Comparison of ENCODE assay signal across 8 mouse cellular contexts in the genomic region with DNA sequence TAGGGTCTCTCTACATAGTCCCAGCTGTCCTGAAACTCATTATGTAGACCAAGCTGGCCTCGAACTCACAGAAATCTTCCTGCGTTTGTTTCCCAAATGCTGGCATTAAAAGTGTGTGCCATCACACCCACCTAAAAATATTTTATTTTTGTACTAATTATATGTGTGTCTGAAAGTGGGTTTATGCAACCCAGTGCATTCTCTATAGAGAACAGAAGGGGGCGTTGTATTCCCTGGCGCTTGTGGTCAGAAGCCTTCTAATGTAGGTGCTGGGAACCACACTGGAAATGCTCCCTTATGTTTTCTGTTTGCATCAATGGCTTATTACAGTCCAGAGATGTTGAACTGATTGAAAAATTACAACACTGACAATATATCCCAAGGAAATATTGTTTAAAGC. TPM values are rescaled to one million over a fixed set of nuclear protein-coding genes. Genes with fewer than 3 reads are reported as not detected.
DNase-seq lines count a peak whose midpoint lies in the region; ATAC-seq and TF ChIP-seq lines count a peak whose summit lies in the region.

No protein-coding gene starts in this region.

- H3K27ac ChIP-seq in forebrain, embryonic 10.5 days, result no peak overlapping the region
- no peak overlapping the region for H3K27ac ChIP-seq in forebrain, embryonic 15.5 days (replicated peaks)
- H3K27ac ChIP-seq in liver, embryonic 14.5 days, result peak overlapping the region; percentile 28; the same call in 1 of the 2 replicates
- H3K27ac ChIP-seq in stomach, embryonic 16.5 days (ENCODE audit: low read length), result no peak overlapping the region

- TF ChIP-seq CTCF in liver, embryonic 14.5 days (IDR thresholded peaks at IDR 0.05; ENCODE audit: low read depth), result peak; percentile 61

- TF ChIP-seq EP300 in liver, embryonic 14.5 days (IDR thresholded peaks at IDR 0.05; ENCODE audit: low read depth), result no peak

- WGBS in forebrain, embryonic 10.5 days, result 46% methylated on average over 4 of the region's 4 CpGs
- WGBS in forebrain, embryonic 15.5 days, result 51% methylated on average over 4 of the region's 4 CpGs
- WGBS in liver, embryonic 14.5 days (ENCODE audit: insufficient replicate concordance), result 39% methylated on average over 4 of the region's 4 CpGs
- WGBS in stomach, embryonic 16.5 days, result 46% methylated on average over 4 of the region's 4 CpGs

- H3K9me3 ChIP-seq in forebrain, embryonic 10.5 days, result no peaks in the 10 kb centered on the region
- H3K9me3 ChIP-seq in forebrain, embryonic 15.5 days, result no peaks in the 10 kb centered on the region
- no peaks in the 10 kb centered on the region for H3K9me3 ChIP-seq in liver, embryonic 14.5 days (ENCODE audit: control insufficient read depth, low read length)
- no peaks in the 10 kb centered on the region for H3K9me3 ChIP-seq in stomach, embryonic 16.5 days (replicated peaks; ENCODE audit: control insufficient read depth, low read length)

- ATAC-seq in forebrain, embryonic 15.5 days (replicated peaks), result no peak
- no peak for ATAC-seq in liver, embryonic 14.5 days (ENCODE audit: insufficient read depth)
- no peak for ATAC-seq in stomach, embryonic 16.5 days (ENCODE audit: insufficient read depth, low FRiP score)
- ATAC-seq in frontal cortex, adult (ENCODE audit: low TSS enrichment), result no peak

- H3K4me1 ChIP-seq in forebrain, embryonic 10.5 days, result peaks cover 20% of the 10 kb centered on the region
- peaks cover 12% of the 10 kb centered on the region for H3K4me1 ChIP-seq in forebrain, embryonic 15.5 days
- H3K4me1 ChIP-seq in liver, embryonic 14.5 days (replicated peaks; ENCODE audit: control insufficient read depth in 2 of 2, insufficient read depth in 2 of 2, low read length in 1 of 2), result peaks cover 18 to 22% of the 10 kb centered on the region in 2 experiments
- H3K4me1 ChIP-seq in stomach, embryonic 16.5 days (ENCODE audit: control insufficient read depth, insufficient read depth, low read length), result peaks cover 6% of the 10 kb centered on the region

- no peak overlapping the region for H3K9ac ChIP-seq in forebrain, embryonic 15.5 days (replicated peaks)
- H3K9ac ChIP-seq in liver, embryonic 14.5 days (replicated peaks), result peak overlapping the region; percentile 61
- H3K9ac ChIP-seq in stomach, embryonic 16.5 days (ENCODE audit: low read length), result no peak overlapping the region

- peaks cover 26% of the 10 kb centered on the region for H3K27me3 ChIP-seq in forebrain, embryonic 10.5 days (ENCODE audit: poor library complexity, severe bottlenecking)
- no peaks in the 10 kb centered on the region for H3K27me3 ChIP-seq in forebrain, embryonic 15.5 days
- H3K27me3 ChIP-seq in liver, embryonic 14.5 days (ENCODE audit: control insufficient read depth, insufficient read depth, low read length), result no peaks in the 10 kb centered on the region
- H3K27me3 ChIP-seq in stomach, embryonic 16.5 days (ENCODE audit: control insufficient read depth, insufficient read depth, low read length), result no peaks in the 10 kb centered on the region

- H3K4me2 ChIP-seq in forebrain, embryonic 15.5 days (replicated peaks), result no peak overlapping the region
- H3K4me2 ChIP-seq in liver, embryonic 14.5 days (ENCODE audit: low read depth), result peak overlapping the region; percentile 85
- H3K4me2 ChIP-seq in stomach, embryonic 16.5 days (ENCODE audit: low read depth, low read length), result 0 out of 2 replicates have a peak overlapping the region, but pooled peaks have one; percentile 31

- peak overlapping the region; percentile 89 for H3K4me3 ChIP-seq in forebrain, embryonic 10.5 days
- no peak overlapping the region for H3K4me3 ChIP-seq in forebrain, embryonic 15.5 days
- H3K4me3 ChIP-seq in liver, embryonic 14.5 days (ENCODE audit: insufficient read depth in 1 of 2, low read depth in 2 of 2, low read length in 2 of 2), result peak overlapping the region; percentile 72 to 74
- 0 out of 2 replicates have a peak overlapping the region, but pooled peaks have one; percentile 8 for H3K4me3 ChIP-seq in stomach, embryonic 16.5 days (replicated peaks; ENCODE audit: low read length)

- no peak for DNase-seq in forebrain, embryonic 10.5 days (ENCODE audit: extremely low spot score, low spot score)
- peak; percentile 64 for DNase-seq in 3T3-L1 (ENCODE audit: low read depth, low spot score)
- DNase-seq in brain, adult 2 months (ENCODE audit: low read depth, low spot score), result peak; percentile 57
- peak; percentile 32 to 59 (median 45) for DNase-seq in liver, embryonic 14.5 days (ENCODE audit: low read depth in 3 of 3, low spot score in 3 of 3)
- no peak for DNase-seq in frontal cortex, postnatal 25 days (ENCODE audit: low spot score in 2 of 2)

- H3K36me3 ChIP-seq in forebrain, embryonic 10.5 days (replicated peaks), result no peaks in the 10 kb centered on the region
- H3K36me3 ChIP-seq in forebrain, embryonic 15.5 days, result no peaks in the 10 kb centered on the region
- no peaks in the 10 kb centered on the region for H3K36me3 ChIP-seq in liver, embryonic 14.5 days (replicated peaks; ENCODE audit: control insufficient read depth, insufficient read depth, low read depth)
- H3K36me3 ChIP-seq in stomach, embryonic 16.5 days (ENCODE audit: control insufficient read depth, insufficient read depth, low read length), result no peaks in the 10 kb centered on the region

RNA-seq across cellular contexts. Expression of gene Tmem62, which starts 0.5 kb away (rescaled TPM):
- 2.0 and 3.3 TPM in 2 replicates for polyA plus RNA-seq in forebrain, embryonic 10.5 days (2016; fragmentation: Nextera tagmentation; extraction: Ambion mirVana)
- polyA plus RNA-seq in forebrain, embryonic 15.5 days (2015; fragmentation: Nextera tagmentation; extraction: Ambion mirVana), result 7.9 and 8.1 TPM in 2 replicates
- 1.6 and 1.8 TPM in 2 replicates for polyA plus RNA-seq in liver, embryonic 14.5 days (2012; rRNA removed)
- 3.0 and 3.5 TPM in 2 replicates for polyA plus RNA-seq in liver, embryonic 14.5 days (2014; fragmentation: Nextera tagmentation; extraction: Ambion mirVana)
- polyA plus RNA-seq in stomach, embryonic 16.5 days (2015; fragmentation: Nextera tagmentation; extraction: Ambion mirVana), result 4.7 and 4.8 TPM in 2 replicates

RNA-seq across cellular contexts. Expression of gene Ubr1, which starts 5.8 kb away (rescaled TPM):
- polyA plus RNA-seq in forebrain, embryonic 10.5 days (2016; fragmentation: Nextera tagmentation; extraction: Ambion mirVana), result 27.0 and 27.7 TPM in 2 replicates
- polyA plus RNA-seq in forebrain, embryonic 15.5 days (2015; fragmentation: Nextera tagmentation; extraction: Ambion mirVana), result 34.6 and 35.3 TPM in 2 replicates
- 5.1 and 6.0 TPM in 2 replicates for polyA plus RNA-seq in liver, embryonic 14.5 days (2012; rRNA removed)
- 9.3 and 10.2 TPM in 2 replicates for polyA plus RNA-seq in liver, embryonic 14.5 days (2014; fragmentation: Nextera tagmentation; extraction: Ambion mirVana)
- 21.3 and 21.5 TPM in 2 replicates for polyA plus RNA-seq in stomach, embryonic 16.5 days (2015; fragmentation: Nextera tagmentation; extraction: Ambion mirVana)

RNA-seq across cellular contexts. Expression of gene Ccndbp1, which starts 31.9 kb away (rescaled TPM):
- polyA plus RNA-seq in forebrain, embryonic 10.5 days (2016; fragmentation: Nextera tagmentation; extraction: Ambion mirVana), result 31.3 and 32.3 TPM in 2 replicates
- polyA plus RNA-seq in forebrain, embryonic 15.5 days (2015; fragmentation: Nextera tagmentation; extraction: Ambion mirVana), result 78.4 and 80.9 TPM in 2 replicates
- polyA plus RNA-seq in liver, embryonic 14.5 days (2012; rRNA removed), result 26.9 and 38.1 TPM in 2 replicates
- 45.1 and 46.4 TPM in 2 replicates for polyA plus RNA-seq in liver, embryonic 14.5 days (2014; fragmentation: Nextera tagmentation; extraction: Ambion mirVana)
- 37.1 and 39.1 TPM in 2 replicates for polyA plus RNA-seq in stomach, embryonic 16.5 days (2015; fragmentation: Nextera tagmentation; extraction: Ambion mirVana)

Comparison
In these comparisons a context has a peak if more than half of its experiments do, and no peak if none do; other contexts are left out.
1. DNase-seq: peak in 3T3-L1 (single experiment), brain, adult 2 months (single experiment) and liver, embryonic 14.5 days (3 of 3); none in forebrain, embryonic 10.5 days (single experiment) and frontal cortex, postnatal 25 days (0 of 2).